Mouse (Mus musculus) heart, embryonic 11.5 days (tissue): ENCODE data around the gene Stox2. TPM values are rescaled to one million over a fixed set of nuclear protein-coding genes. Genes with fewer than 3 reads are reported as not detected.
A peak's percentile ranks its signal among the peaks of the same experiment; 100 is the strongest.

Source experiments
- ATAC-seq: fragments of 200-750 bp; cut with Nextera tagmentation; replicated peaks from 2 replicates; pipeline ENCODE4 v1.8.0; 2017; ENCODE audit warnings: moderate library complexity; ENCODE audit not compliant: insufficient number of reproducible peaks, low FRiP score, low TSS enrichment
- H3K27ac ChIP-seq: fragments of 300-500 bp; sonication (generic); 2 replicates; pipeline ENCODE4 v1.5.1; 2014; ENCODE audit warnings: mild to moderate bottlenecking, low read depth, low read length
- H3K27me3 ChIP-seq: fragments of 300-500 bp; sonication (generic); 2 replicates; pipeline ENCODE4 v1.6.1; 2014; ENCODE audit warnings: mild to moderate bottlenecking, low read length, mixed read lengths; ENCODE audit not compliant: control insufficient read depth, insufficient read depth
- H3K36me3 ChIP-seq: fragments of 300-500 bp; sonication (generic); 2 replicates; pipeline ENCODE4 v1.6.1; 2014; ENCODE audit warnings: mild to moderate bottlenecking, low read length, moderate library complexity, mixed read lengths; ENCODE audit not compliant: control insufficient read depth, insufficient read depth
- H3K4me1 ChIP-seq: fragments of 300-500 bp; sonication (generic); 2 replicates; pipeline ENCODE4 v1.6.1; 2014; ENCODE audit warnings: low read length; ENCODE audit not compliant: control insufficient read depth, insufficient read depth
- H3K4me2 ChIP-seq: fragments of 300-500 bp; sonication (generic); 2 replicates; pipeline ENCODE4 v1.6.1; 2014; ENCODE audit warnings: mild to moderate bottlenecking, moderate library complexity
- H3K4me3 ChIP-seq: fragments of 300-500 bp; sonication (generic); 2 replicates; pipeline ENCODE4 v1.5.1; 2014; ENCODE audit warnings: low read depth, low read length
- H3K9ac ChIP-seq: fragments of 300-500 bp; sonication (generic); 2 replicates; pipeline ENCODE4 v1.6.1; 2014; ENCODE audit warnings: mild to moderate bottlenecking, low read depth, low read length, moderate library complexity
- H3K9me3 ChIP-seq: fragments of 300-500 bp; sonication (generic); replicated peaks from 2 replicates; pipeline ENCODE4 v1.6.1; 2016; ENCODE audit warnings: low read length; ENCODE audit not compliant: control insufficient read depth
- WGBS: fragments of 180-500 bp; shearing (Covaris S2); extraction: QIAGEN DNeasy Blood & Tissue Kit; methylation state at CpG from one replicate; pipeline ENCODE4 v1.1.7; 2014; ENCODE audit not compliant: insufficient replicate concordance; 5-methylcytosine and 5-hydroxymethylcytosine counted together
- polyA plus RNA-seq: library from polyadenylated mRNA; unstranded; fragments of >200 nt; fragmentation: Nextera tagmentation; extraction: Ambion mirVana; gene quantifications from 2 replicates; pipeline ENCODE4 v1.2.1, GENCODE M21; 2014

Gene Stox2
- polyA plus RNA-seq, 1 experiment from 2014 or later, result 10.6 TPM

- Histone ChIP-seq H3K4me2 (peak overlapping the region; percentile 96), H3K36me3 (no peaks in the 10 kb centered on the region), H3K9me3 (no peaks in the 10 kb centered on the region), H3K4me1 (peaks cover 7% of the 10 kb centered on the region), H3K4me3 (peak overlapping the region; percentile 77), H3K9ac (peak overlapping the region; percentile 72), H3K27ac (no peak overlapping the region), H3K27me3 (peaks cover 55% of the 10 kb centered on the region)
- peak; percentile 64 for ATAC-seq
- WGBS, result under 1% methylated on average over 46 of the region's 46 CpGs
Measured at GRCm38 (mm10) chr8:47413524-47414257, 32.5 kb downstream of the Stox2 start.

GRCm38 (mm10) chr8:47412696-47413523, 33.3 kb downstream of the Stox2 start:
- Histone ChIP-seq H3K27ac (no peak overlapping the region), H3K27me3 (peaks cover 59% of the 10 kb centered on the region), H3K9me3 (no peaks in the 10 kb centered on the region), H3K4me2 (peak overlapping the region; percentile 96), H3K4me3 (peak overlapping the region; percentile 77), H3K9ac (peak overlapping the region; percentile 72), H3K36me3 (no peaks in the 10 kb centered on the region), H3K4me1 (peaks cover 7% of the 10 kb centered on the region)
- peak; percentile 58; the same call in 1 of the 2 replicates for ATAC-seq
- under 1% methylated on average over 81 of the region's 81 CpGs for WGBS

- H3K9me3 ChIP-seq, result no peaks in the 10 kb centered on the region
- no peak for ATAC-seq
- H3K27me3 ChIP-seq, result peaks cover 59% of the 10 kb centered on the region
- no peaks in the 10 kb centered on the region for H3K36me3 ChIP-seq
- peak overlapping the region; percentile 77 for H3K4me3 ChIP-seq
- H3K27ac ChIP-seq, result no peak overlapping the region
- H3K4me1 ChIP-seq, result peaks cover 7% of the 10 kb centered on the region
- H3K9ac ChIP-seq, result 0 out of 2 replicates have a peak overlapping the region, but pooled peaks have one; percentile 72
- H3K4me2 ChIP-seq, result peak overlapping the region; percentile 96
- WGBS, result 1% methylated on average over 43 of the region's 43 CpGs
Measured at GRCm38 (mm10) chr8:47411994-47412695, 34.0 kb downstream of the Stox2 start.

- no peak for ATAC-seq
- H3K36me3 ChIP-seq, result no peaks in the 10 kb centered on the region
- WGBS, result 5% methylated on average over 12 of the region's 12 CpGs
- H3K9ac ChIP-seq, result no peak overlapping the region
- H3K9me3 ChIP-seq, result no peaks in the 10 kb centered on the region
- H3K4me1 ChIP-seq, result peaks cover 7% of the 10 kb centered on the region
- H3K27me3 ChIP-seq, result peaks cover 59% of the 10 kb centered on the region
- H3K4me2 ChIP-seq, result no peak overlapping the region
- no peak overlapping the region for H3K27ac ChIP-seq
- H3K4me3 ChIP-seq, result no peak overlapping the region
Measured at GRCm38 (mm10) chr8:47411321-47411720, 34.8 kb downstream of the Stox2 start.

- Histone ChIP-seq H3K27me3 (peaks cover 52% of the 10 kb centered on the region), H3K4me3 (no peak overlapping the region), H3K9ac (no peak overlapping the region), H3K4me1 (peaks cover 7% of the 10 kb centered on the region), H3K4me2 (no peak overlapping the region), H3K27ac (no peak overlapping the region), H3K36me3 (no peaks in the 10 kb centered on the region), H3K9me3 (no peaks in the 10 kb centered on the region)
- WGBS, result 9% methylated on average over 8 of the region's 8 CpGs
- ATAC-seq, result no peak
Measured at GRCm38 (mm10) chr8:47409061-47409460, 37.1 kb downstream of the Stox2 start.

- no peaks in the 10 kb centered on the region for H3K36me3 ChIP-seq
- H3K4me1 ChIP-seq, result no peaks in the 10 kb centered on the region
- H3K9me3 ChIP-seq, result no peaks in the 10 kb centered on the region
- H3K9ac ChIP-seq, result no peak overlapping the region
- no peak overlapping the region for H3K4me2 ChIP-seq
- peaks cover 15% of the 10 kb centered on the region for H3K27me3 ChIP-seq
- 94% methylated on average over 1 of the region's 2 CpGs for WGBS
- no peak for ATAC-seq
- H3K4me3 ChIP-seq, result no peak overlapping the region
- H3K27ac ChIP-seq, result no peak overlapping the region
Measured at GRCm38 (mm10) chr8:47404852-47405251, 41.3 kb downstream of the Stox2 start.

- no peaks in the 10 kb centered on the region for H3K9me3 ChIP-seq
- ATAC-seq, result no peak
- H3K36me3 ChIP-seq, result no peaks in the 10 kb centered on the region
Measured at GRCm38 (mm10) chr8:47392927-47393326, 53.2 kb downstream of the Stox2 start.

GRCm38 (mm10) chr8:47392290-47392689, 53.9 kb downstream of the Stox2 start:
- H3K9me3 ChIP-seq, result no peaks in the 10 kb centered on the region
- no peaks in the 10 kb centered on the region for H3K36me3 ChIP-seq
- H3K4me3 ChIP-seq, result no peak overlapping the region
- 76% methylated on average over 18 of the region's 18 CpGs for WGBS
- no peak for ATAC-seq
- no peak overlapping the region for H3K9ac ChIP-seq
- H3K27me3 ChIP-seq, result no peaks in the 10 kb centered on the region
- no peak overlapping the region for H3K27ac ChIP-seq
- H3K4me1 ChIP-seq, result no peaks in the 10 kb centered on the region
- H3K4me2 ChIP-seq, result no peak overlapping the region

More at GRCm38 (mm10) chr8:47392927-47393326, 53.2 kb downstream of the Stox2 start:
- Histone ChIP-seq H3K4me1 (no peaks in the 10 kb centered on the region), H3K27me3 (no peaks in the 10 kb centered on the region), H3K4me2 (no peak overlapping the region), H3K9ac (no peak overlapping the region), H3K4me3 (no peak overlapping the region), H3K27ac (no peak overlapping the region)
- 51% methylated on average over 7 of the region's 7 CpGs for WGBS
